Mouse (Mus musculus) lung, postnatal 4 days (tissue): ENCODE data around the gene Gm4450.
"Not testable (repeated sequence)": the region's sequence is repeated elsewhere in the genome, so short reads cannot be mapped to it uniquely, and the experiment has no call there.

Source experiments
- DNase-seq, 2 experiments: peaks; one replicate each; pipeline ENCODE4 v3.0.0; 2021

Gene Gm4450

DNA sequence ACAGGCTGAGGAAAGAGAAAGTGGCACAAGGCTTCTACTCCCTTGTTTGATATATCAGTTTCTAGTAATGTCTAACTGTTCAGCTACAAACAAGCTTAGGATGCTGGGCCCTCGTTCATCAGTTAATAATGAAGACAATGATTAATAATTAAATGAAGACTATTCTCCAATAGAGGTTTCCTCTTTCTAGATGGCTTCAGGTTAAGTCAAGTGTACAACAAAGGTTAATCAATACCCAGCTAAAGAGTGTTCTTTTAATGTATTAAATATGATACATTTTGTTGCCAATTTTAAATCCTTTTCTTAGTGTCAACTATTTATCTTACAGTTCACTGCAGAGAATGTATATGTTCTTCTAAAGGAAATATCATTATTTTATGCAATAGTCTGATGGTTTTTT, at the start of gene Gm4450:
Gm4450 (minus strand) TSS at position 101 of the 400 bp plus-strand sequence.
- DNase-seq: not testable (repeated sequence)

DNA sequence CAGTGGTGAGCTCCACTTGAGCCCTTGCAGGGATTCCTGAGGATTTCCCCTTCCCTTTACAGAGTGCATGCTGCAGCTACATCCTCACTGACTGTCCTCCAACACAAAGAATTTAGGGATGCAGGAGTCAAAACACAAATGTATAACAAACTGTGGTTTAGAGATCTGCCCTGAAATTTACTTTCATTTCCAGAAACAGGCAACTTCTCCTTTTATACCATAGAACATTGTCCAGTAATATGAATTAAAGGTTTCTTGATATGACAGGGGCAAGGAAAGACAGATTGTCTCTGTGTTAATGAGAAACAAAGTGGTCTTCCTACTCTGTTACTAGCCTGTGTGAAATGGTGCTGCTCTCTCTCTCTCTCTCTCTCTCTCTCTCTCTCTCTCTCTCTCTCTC, 40.5 kb upstream of the Gm4450 start:
- DNase-seq: not testable (repeated sequence)

DNA sequence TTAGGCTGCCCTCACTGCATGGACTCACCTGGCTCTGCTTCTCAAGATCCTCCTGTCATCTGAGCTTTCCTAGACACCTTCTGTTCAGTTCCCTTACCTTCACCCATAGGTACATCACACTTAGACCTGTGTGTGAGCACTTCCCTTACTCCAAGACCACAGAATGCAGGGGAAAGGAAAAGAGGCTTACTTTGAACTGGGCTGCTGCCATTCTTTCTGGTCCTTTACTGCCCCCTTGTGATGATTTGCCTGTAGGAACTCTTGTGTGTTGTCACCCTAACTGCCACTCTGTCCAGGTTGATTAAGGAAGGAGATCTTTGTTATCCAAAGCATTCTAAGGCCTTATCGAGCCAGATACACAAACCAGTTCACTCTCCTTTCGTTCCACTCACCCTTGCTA, 39.8 kb upstream of the Gm4450 start:
- DNase-seq: not testable (repeated sequence)

DNA sequence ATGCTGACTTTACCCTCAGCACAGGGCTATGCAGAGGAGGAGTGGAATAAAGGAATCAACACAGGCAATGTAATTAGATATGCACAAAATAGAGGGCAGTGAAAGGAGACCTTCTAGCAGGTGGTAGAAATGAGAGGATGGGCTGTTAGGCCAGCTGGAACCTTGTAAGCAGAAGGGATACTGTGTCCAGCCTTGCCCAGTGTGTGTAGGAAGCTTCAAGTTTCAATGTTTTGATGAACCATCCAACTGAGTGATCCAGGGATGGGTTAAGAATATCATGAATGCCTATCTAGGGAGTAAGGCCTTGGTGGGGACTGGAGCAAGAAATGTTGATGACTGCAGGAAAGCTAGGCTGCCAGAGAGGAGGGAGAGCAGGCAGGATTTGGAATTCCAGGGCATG, 38.1 kb upstream of the Gm4450 start:
- not testable (repeated sequence) for DNase-seq

DNA sequence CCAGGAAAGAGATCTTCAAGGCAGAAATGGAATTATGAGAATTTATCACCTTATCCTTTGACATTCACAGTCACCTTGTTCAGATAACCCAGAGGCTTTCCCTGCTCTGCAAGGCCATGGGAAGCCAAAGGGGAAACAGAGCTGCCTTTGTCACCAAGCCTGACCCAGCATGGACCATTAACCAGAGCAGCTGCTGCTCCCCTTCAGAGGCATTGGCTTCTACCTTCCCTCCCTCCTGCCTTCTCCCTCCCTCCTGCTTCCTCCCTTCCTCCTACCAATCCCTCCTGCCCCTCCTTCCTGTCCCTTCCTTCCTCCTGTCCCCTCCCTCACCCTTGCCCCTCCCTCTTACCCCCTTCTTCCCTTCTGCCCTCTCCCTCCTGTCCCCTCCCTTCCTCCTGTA, 37.3 kb upstream of the Gm4450 start:
- not testable (repeated sequence) for DNase-seq

DNA sequence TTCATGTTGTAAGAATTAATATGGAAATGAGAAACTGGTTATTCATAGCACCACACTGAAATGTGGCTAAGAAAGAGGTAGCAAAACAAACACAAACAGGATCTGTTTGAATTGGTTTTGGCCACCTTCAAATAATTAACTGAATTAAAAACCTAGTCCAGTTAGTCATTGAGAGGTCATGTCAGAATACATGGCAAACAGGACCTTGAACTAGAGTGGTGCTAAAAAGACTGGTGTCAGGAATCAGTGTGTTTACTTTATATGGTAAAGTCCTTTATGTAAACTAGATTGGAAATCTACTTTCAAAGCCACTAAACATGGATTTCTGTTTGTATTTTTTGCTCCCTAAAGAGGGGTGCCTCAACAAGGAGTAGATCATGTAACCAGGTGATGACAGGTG, 14.6 kb upstream of the Gm4450 start:
- not testable (repeated sequence) for DNase-seq

DNA sequence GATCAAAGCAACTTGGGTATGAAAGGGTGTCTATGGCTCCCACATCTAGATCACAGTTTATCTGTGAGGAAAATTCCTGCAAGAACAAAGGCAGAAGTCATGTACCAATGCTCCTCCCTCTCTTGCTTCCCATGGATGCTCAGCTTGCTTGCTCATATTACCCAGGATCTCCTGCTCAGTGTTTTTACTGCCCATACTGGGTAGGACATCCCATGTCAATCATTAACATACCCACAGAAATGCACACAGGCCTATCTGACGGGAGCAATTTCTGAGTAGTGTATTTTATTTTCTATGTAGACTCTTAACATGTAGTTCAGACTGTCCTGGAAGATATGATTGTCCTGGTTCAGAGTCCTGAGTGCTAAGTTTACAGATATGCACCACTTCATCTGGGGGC, 14.1 kb upstream of the Gm4450 start:
- DNase-seq: not testable (repeated sequence)

DNA sequence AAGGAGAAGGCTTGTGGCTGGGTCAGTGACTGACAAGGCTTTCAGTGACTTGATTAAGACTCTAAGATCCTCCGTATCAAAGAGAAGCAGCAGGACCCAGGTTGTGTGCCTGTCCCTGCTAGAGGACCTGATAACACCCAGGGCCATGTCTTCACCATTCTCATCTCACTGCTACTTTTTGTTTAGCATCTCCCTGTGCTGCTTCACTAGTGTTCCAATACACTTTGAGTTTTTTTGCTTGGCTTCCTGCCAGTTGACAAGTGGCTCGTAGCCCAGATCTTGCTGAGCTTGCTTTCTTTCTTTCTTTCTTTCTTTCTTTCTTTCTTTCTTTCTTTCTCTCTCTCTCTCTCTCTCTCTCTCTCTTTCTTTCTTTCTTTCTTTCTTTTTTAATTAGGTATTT, 12.4 kb upstream of the Gm4450 start:
- DNase-seq: not testable (repeated sequence)

DNA sequence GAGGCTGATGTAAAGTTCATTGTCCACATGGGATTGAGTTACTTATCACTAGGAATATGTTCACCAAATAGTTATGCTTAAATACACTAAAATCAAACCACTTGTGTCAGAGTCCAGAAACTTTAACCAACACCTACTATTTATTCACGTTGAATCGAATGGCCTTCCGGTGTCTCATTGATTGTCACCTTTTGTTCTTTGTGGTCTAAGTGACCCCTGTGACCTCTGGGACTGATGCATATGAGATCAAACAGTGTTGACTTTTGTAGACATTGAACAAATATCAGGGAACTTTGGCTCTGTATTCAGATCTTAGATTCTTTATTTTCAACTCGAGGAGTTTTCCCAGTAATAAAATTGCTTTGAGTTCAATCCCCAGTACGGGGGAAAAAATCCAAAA, 3.1 kb downstream of the Gm4450 start:
- DNase-seq: not testable (repeated sequence)

DNA sequence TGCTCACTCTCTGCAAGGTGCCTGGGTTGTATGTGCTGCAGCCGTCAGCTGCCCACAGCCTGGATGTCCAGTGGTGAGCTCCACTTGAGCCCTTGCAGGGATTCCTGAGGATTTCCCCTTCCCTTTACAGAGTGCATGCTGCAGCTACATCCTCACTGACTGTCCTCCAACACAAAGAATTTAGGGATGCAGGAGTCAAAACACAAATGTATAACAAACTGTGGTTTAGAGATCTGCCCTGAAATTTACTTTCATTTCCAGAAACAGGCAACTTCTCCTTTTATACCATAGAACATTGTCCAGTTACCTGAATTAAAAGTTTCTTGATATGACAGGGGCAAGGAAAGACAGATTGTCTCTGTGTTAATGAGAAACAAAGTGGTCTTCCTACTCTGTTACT, 13.0 kb downstream of the Gm4450 start:
- DNase-seq: not testable (repeated sequence)

DNA sequence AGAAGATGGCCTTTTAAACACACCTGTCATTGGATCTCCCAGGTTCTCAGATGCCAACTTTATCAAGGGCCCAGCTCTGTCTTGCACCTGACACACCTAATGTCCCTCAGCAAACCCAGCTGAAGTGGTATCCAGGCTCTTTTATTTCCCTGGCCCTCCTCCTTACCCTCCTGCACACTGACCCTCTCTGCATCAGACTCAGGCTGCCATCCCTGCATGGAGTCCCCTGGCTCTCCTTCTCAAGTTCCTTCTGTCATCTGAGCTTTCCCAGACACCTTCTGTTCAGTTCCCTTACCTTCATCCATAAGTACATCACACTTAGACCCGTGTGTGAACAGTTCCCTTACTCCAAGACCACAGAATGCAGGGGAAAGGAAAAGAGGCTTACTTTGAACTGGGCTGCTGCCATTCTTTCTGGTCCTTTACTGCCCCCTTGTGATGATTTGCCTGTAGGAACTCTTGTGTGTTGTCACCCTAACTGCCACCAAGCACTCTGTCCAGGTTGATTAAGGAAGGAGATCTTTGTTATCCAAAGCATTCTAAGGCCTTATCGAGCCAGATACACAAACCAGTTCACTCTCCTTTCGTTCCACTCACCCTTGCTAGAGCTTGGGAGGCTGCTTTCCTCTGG, 13.7 kb downstream of the Gm4450 start:
- DNase-seq: peak in 1 of 2 experiments; percentile 13

DNA sequence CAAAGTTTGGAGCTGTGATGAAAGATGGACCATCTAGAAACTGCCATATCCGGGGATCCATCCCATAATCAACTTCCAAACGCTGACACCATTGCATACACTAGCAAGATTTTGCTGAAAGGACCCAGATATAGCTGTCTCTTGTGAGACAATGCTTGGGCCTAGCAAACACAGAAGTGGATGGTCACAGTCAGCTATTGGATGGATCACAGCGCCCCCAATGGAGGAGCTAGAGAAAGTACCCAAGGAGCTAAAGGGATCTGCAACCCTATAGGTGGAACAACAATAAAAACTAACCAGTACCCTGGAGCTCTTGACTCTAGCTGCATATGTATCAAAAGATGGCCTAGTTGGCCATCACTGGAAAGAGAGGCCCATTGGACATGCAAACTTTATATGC, 14.7 kb downstream of the Gm4450 start:
- DNase-seq: not testable (repeated sequence)

DNA sequence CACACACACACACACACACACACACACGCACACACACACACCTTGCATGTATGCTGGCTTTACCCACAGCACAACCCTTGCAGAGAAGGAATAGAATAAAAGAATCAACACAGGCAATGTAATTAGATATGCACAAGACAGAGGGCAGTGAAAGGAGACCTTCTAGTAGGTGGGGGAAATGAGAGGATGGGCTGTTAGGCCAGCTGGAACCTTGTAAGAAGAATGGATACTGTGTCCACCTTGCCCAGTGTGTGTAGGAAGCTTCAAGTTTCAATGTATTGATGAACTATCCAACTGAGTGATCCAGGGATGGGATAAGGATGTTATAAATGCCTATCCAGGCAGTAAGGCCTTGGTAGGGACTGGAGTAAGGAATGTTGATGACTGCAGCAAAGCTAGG, 21.9 kb downstream of the Gm4450 start:
- DNase-seq: no peak

DNA sequence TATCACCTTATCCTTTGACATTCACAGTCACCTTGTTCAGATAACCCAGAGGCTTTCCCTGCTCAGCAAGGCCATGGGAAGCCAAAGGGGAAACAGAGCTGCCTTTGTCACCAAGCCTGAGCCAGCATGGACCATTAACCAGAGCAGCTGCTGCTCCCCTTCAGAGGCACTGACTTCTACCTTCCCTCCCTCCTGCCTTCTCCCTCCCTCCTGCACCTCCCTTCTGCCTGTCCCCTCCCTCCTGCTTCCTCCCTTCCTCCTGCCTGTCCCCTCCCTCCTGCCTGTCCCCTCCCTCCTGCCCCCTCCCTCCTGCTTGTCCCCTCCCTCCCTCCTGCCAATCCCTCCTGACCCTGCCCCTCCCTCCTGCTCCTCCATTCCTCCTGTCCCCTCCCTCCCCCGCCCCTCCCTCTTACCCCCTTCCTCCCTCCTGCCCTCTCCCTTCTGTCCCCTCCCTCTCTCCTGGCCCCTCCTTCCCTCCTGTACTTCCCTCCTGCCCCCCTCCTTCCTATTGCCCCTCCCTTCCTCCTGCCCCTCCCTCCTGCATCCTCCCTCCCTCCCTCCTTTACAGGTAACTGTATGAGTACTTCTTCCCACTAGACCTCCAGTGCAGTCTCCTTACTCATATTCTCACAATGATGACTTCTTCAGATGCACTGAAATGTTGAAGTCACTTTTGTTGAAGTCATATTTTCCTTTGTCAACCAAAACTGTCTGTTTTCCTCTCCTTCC, 22.7 kb downstream of the Gm4450 start:
- no peak for DNase-seq

DNA sequence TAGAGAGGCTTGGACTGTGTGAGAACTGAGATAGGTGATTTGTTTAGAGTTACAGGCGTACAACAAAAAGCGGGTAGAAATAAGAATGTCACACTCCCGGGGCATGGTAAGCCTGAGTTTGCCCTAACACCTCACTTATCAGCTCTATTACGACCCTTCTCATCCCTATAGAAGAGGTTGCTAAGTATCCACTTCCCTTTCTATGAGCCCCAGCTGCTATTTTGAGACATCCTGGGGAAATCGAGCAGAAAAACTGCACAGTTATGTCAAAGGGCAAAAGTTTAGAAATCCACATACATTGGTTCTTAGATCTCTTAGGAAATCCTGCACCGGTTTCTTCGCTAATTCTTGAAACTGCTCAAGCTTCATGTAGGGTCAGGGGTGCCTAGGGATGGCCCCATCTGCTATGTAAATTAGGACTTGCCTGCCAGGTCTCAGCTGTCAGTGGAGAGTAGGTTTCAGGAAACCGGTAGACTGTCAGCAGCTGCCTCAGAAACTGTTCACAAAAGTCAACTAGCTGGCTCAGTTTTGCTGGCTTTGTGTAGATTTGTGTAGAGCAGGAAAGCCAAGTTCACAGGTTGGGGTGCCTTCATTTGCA, 27.9 kb downstream of the Gm4450 start:
- DNase-seq: no peak

DNA sequence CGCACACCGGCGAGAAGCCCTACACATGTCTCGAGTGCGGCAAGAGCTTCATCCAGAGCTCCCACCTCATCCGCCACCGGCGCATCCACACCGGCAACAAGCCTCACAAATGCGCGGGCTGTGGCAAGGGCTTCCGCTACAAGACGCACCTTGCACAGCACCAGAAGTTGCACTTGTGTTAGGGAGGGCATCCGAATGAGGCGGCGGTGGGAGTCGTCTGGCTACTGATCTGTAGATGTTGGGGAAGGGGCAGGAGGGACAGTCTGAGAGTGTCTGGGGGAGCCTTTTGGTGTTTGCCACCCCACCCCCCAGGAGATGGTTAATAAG, 28.5 kb downstream of the Gm4450 start:
- DNase-seq: no peak

DNA sequence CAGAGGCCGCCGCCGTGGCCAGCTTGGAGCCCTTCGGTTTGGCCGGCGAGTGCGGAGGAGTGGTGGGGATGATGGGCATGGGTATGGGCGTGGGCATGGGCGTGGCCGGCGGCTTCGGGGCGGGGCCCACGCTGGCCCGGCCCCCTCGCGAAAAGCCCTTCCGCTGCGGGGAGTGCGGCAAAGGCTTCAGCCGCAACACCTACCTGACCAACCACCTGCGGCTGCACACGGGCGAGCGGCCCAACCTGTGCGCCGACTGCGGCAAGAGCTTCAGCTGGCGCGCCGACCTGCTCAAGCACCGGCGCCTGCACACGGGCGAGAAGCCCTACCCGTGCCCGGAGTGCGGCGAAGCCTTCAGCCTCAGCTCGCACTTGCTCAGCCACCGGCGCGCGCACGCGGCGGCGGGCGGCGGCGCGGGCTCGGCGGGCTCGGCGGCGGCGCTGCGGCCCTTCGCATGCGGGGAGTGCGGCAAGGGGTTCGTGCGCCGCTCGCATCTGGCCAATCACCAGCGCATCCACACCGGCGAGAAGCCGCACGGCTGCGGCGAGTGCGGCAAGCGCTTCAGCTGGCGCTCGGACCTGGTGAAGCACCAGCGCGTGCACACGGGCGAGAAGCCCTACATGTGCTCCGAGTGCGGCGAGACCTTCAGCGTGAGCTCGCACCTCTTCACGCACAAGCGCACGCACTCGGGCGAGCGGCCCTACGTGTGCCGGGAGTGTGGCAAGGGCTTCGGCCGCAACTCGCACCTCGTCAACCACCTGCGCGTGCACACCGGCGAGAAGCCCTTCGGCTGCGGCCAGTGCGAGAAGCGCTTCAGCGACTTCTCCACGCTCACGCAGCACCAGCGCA, 29.1 kb downstream of the Gm4450 start:
- DNase-seq: peak; percentile 79 to 84

DNA sequence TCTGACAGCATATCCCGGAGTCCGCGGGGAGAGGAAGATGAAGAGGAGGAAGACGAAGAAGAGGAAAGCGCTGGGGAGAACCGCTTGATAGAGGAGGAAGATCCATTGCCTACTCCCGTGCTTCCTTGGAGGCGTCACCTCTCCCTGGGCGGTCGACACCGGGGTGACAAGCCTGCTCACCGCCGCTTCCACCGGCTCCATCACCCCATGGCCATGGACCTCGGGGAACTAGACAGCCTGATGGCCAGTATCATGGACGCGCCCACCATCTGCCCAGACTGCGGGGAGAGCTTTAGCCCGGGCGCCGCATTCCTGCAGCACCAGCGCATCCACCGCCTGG, 29.7 kb downstream of the Gm4450 start:
- DNase-seq: no peak

DNA sequence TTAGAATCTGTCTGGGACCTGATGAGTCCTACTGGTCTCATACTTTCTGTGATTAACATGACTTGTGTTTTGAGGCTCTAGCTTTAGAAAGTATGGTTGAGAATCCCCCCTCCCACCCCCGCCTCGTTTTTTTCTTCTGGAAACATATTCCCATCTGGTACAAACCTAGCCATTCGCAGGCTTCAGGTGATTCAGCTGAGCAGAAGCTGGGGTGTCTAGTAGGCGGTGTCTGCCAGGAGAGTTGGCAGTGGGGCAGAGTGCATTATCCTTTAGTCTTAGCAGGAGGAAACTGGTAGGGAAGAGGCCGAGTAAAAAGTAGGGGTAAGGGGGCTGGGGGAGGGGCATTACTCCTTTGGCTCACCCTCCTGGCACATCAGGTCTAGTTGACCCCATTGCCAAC, 30.2 kb downstream of the Gm4450 start:
- no peak for DNase-seq

DNA sequence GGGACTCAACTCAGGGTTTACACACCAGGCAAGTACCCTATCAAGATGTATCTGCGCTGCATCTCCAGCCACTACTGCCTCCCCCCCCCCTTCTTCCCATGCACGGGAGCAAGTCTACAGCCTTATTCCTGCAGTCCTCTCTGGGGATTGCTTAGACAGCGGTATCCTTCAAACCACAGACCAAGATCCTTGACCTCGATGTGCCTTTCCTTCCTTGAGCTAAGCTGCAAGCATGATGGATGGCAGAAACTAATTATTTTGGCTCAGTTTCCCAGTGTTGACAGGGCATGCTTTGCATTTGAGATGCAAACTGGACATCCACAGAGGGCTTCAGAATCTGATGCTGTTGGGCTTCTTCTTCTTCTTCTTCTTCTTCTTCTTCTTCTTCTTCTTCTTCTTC, 34.0 kb downstream of the Gm4450 start:
- no peak for DNase-seq

DNA sequence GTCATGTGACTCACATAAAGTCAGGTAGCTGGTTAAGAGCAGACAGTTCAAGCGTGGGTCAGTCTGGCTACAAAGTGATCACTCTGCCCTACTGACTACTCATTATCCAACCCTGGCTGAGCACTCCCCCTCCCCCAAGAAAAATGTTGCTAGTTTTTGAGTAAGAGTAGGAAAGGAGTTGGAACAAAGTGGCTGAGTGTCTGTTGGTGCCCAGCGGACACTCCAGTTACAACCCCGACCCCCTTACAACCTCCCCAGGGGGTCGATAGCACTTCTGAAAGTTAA, 37.2 kb downstream of the Gm4450 start:
- no peak for DNase-seq

DNA sequence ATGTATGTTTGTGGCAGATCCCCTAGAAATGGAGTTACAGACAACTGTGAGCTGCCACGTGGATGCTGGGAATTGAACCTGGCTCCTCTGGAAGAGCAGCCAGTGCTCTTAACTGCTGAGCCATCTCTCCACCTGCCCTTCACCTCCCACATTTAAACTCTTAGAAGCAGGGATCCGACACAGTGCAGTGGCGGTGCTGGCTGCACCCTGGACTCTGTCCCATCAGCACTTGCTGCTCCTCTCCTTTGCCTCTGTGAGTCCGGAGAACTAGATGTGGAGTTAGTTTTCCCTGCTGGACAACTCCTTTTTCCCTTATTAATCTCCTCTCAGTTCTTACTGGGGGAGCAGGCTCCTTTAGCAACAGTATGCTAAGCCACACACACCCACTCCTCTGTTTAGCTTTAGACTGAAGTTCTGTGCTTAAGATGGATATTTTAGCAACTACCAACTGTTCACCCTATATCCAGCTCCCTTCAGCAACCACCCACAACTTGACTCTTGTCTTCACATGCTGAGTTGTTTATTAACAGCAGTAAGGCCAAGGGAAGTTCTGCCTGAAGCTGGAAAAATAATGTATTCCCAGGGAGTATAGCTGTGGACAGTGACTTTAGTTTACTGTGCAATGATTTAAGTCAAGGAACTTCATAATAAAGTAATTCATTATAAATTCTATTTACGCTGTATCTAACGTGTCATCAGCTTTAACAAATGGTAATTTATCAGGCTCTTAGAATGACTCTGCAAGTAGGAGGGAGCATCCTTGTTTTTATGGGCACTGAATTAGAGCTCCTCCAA, 37.7 kb downstream of the Gm4450 start:
- DNase-seq: no peak

DNA sequence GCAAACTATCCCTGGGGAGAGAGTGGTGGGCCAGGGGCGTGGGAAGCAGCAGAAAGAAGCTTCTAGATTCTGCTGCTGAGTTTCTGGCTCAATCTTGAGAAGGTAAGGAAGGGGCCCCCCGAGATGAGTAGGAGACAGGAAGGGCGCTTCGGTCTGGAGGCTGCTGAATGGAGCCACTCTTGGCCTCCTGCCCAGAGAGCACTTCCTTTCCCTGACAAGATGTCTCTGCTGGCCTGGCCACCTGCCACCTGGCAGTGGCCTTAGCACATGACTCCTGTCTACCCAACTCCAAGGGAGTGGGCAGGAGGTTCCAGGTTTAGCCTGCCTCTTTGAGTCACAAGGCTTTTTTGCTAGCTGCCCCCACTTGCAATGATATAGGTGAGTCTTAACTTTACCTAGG, 39.6 kb downstream of the Gm4450 start:
- peak; percentile 87 to 94 for DNase-seq
